Mouse (Mus musculus) effector memory CD4-positive, alpha-beta T cell, adult 7 months (primary cell): Measurements from ENCODE around the gene Il1f6. TPM values are rescaled to one million over a fixed set of nuclear protein-coding genes. Genes with fewer than 3 reads are reported as not detected.

Source experiments
- polyA plus RNA-seq: library from polyadenylated mRNA; unstranded; fragments of 100-300 nt; shearing (Covaris generic); gene quantifications from one replicate; pipeline ENCODE4 v1.2.1, GENCODE M21; 2017

Gene Il1f6
- not detected for polyA plus RNA-seq

GRCm38 (mm10) chr2:24215118-24215517, at the start of gene Il1f6:
Gene Il1f6, plus strand, starts transcription at chr2:24215418.

GRCm38 (mm10) chr2:24186176-24186575, 29.0 kb upstream of the Il1f6 start, which contains the start of gene Il1f9:
Gene Il1f9, plus strand, starts transcription at chr2:24186476.

Other genes with a start within 250 kb of the Il1f6 start
- not detected for gene Hnmt, start 166.0 kb upstream of the Il1f6 start, polyA plus RNA-seq
- gene Tbpl2, start 118.8 kb upstream of the Il1f6 start, polyA plus RNA-seq: not detected
- gene Il1f8, start 62.3 kb upstream of the Il1f6 start, polyA plus RNA-seq: not detected
- gene Il1f9, start 28.9 kb upstream of the Il1f6 start, polyA plus RNA-seq: not detected
- not detected for gene Il1f5, start 61.5 kb downstream of the Il1f6 start, polyA plus RNA-seq
- gene Il1f10, start 75.8 kb downstream of the Il1f6 start, polyA plus RNA-seq: not detected
- not detected for gene Il1rn, start 121.4 kb downstream of the Il1f6 start, polyA plus RNA-seq
- gene Psd4, start 152.2 kb downstream of the Il1f6 start, polyA plus RNA-seq: 104 TPM